Mouse (Mus musculus) cerebellum, adult 18-20 months (tissue): ENCODE data around the gene Ttll3.

Experiments used
- DNase-seq, 2 experiments: peaks; one replicate each; pipeline ENCODE4 v3.0.0; 2021

Ttll3 gene

GRCm38 (mm10) chr6:113426696-113427095 is 37.6 kb downstream of the Ttll3 start:
- DNase-seq, result no peak

- no peak for DNase-seq
These were observed 38.3 kb downstream of the Ttll3 start for GRCm38 (mm10) chr6:113427397-113427796.

DNA sequence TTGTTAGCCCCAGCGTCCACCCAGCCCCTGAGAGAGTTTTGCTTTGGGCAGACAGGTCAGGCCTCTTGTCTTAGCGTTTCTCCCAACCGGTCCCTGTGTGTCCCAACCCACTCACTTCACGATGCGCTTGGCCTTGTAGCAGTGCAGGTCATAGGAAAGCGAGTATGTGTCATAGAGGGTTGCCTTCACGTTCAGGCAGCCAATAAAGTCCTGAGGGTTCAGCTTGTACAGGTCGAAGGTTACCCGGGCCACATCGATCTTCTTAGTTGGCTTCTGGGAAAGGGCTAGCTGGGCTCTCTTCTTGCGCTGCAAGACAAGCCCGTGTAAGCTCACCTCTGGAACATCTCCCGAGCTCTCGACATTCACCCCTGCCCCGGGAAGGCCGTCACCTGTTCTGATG is 38.9 kb downstream of the Ttll3 start:
- no peak for DNase-seq

DNA sequence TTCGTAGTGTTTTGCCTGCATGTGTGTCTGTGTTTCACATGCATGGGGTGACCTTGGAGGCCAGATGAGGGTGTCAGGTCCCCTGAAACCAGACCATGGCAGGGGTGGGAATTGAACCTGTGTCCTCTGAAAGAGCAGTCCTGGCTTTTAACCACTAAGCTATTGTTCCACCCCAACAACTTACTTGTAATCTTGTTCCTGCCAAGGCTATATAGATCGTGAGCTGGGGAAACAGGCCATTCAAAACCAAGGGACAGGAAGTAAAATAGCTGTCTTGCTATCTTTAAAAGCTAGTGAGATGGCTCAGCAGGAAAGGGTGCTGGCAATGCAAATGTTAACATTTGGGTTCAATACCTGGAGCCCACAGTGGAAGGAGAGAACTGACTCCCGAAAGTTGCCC is 40.9 kb downstream of the Ttll3 start:
- no peak for DNase-seq

GRCm38 (mm10) chr6:113430846-113431245 is 41.8 kb downstream of the Ttll3 start:
- no peak for DNase-seq

DNA sequence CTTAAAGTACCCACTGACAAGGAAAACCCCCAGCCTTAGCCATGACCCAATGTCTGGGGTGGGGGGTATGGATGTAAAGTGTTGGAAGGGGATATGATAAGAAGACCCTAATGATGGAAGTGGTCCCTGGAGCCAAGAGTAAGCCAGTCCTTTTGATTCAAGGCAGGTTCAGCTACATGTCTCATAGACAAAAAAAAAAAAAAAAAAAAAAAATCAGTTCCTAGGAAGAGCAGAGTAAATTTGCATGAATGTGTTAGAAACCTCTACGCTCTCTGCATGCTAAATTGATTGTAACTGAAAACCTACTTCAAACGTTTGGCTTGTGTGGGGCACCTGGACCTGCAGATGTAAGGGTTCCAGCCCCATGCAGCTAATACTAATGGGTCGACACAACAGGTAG is 42.7 kb downstream of the Ttll3 start:
- DNase-seq, result no peak

GRCm38 (mm10) chr6:113433661-113434060 is 44.6 kb downstream of the Ttll3 start:
- no peak for DNase-seq

- no peak for DNase-seq
These were observed 45.6 kb downstream of the Ttll3 start for GRCm38 (mm10) chr6:113434691-113435090.

GRCm38 (mm10) chr6:113435664-113436205 is 46.7 kb downstream of the Ttll3 start, which contains the start of gene Cidec:
TSS of gene Cidec (minus strand) at chr6:113435760.
- no peak for DNase-seq

DNA sequence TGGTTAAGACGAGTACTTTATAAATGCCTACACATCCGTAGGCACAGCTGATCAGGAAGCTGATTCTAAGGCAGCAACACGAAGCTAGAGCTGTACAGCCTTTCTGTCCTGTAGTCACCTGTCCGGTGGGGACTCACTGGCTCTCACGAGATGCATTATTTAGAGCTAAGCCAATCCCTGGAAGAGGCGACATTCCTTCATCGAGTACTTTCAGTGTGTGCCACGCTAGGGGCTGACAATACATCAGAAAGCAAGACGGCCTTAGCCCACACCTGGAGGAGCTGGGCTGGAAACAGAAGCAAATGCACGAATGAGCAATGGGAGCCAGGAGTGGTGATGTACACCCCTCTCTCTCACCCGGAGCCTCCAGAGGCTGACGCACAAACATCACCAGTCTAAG is 48.1 kb downstream of the Ttll3 start:
- DNase-seq, result no peak

DNA sequence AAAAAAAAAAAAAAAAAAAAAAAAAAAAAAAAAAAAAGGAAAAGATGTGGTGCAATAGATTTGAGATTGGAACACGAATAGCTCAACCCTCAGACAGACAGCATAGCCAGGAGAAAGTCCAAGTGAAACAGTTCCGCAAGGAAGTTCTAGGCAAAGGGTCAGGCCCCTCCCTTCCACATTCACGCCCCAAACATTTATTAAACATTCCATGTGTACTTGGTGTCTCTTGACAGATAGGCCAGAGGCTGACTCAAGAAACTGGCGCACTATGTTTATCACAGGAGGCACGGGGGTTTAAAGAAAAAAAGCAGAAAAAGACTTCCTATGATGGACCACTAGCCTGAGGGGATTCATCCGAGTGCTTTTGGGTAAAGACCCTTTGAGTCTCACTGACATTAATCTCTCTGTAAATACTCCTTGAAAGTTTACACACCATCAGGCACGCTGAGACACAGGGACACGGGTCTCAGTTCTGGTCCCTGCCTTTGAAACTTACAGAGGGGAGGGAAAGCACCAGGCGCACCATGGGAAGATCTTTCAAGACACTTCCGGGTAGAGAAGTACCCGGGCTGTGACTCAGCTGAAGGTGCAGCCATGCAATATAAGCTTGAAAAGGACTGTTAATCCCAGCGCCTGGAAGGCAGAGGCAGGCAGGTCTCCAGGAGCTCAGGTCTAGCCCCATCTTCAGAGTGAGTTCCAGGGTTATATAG is 49.8 kb downstream of the Ttll3 start:
- DNase-seq, result no peak

DNA sequence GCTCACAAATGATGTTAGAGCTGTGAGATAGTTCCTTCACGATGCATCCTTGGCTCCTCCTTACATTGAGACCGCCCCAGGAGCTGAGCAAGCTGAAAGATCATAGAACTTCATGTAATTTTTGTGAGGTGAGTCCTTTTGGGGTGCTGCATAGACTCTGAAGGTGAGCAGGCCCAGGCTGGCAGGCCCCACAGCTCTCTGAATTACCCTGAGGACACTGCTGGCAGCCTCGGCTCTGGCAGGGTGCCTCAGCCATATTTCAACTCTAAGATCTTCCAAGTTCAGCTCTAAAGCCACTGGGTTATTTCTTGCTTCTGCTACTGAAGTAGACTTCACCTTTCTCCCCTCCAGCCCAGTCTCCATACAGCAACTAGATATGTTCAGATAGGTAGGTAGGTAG is 51.6 kb downstream of the Ttll3 start:
- no peak for DNase-seq

DNA sequence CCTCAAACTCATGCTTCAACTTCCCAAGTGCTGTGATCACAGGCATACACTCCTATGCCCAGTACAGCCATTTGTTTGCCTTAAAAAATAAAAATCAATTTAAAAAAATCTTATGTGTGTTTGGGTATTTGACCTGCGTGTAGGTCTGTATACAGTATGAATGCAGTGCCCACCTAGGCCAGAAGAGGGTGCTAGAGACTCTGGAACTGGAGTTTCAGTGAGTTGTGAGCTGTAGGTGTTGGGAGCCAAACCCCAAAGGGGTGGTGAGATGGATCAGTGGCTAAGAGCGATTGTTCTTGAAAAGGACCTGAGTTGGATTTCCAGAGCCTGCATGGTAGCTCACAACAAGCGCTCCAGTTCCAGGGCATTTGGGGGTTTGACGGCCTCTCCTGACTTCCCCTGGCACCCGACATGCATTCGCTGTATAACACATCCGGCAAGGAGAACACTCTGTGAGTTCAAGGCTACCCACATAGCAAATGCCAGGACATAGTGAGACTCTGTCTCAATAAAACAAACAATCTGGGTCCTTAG is 52.2 kb downstream of the Ttll3 start:
- peak; percentile 79 to 82 for DNase-seq

- no peak for DNase-seq
These were observed 53.0 kb downstream of the Ttll3 start for GRCm38 (mm10) chr6:113442087-113442441.

DNA sequence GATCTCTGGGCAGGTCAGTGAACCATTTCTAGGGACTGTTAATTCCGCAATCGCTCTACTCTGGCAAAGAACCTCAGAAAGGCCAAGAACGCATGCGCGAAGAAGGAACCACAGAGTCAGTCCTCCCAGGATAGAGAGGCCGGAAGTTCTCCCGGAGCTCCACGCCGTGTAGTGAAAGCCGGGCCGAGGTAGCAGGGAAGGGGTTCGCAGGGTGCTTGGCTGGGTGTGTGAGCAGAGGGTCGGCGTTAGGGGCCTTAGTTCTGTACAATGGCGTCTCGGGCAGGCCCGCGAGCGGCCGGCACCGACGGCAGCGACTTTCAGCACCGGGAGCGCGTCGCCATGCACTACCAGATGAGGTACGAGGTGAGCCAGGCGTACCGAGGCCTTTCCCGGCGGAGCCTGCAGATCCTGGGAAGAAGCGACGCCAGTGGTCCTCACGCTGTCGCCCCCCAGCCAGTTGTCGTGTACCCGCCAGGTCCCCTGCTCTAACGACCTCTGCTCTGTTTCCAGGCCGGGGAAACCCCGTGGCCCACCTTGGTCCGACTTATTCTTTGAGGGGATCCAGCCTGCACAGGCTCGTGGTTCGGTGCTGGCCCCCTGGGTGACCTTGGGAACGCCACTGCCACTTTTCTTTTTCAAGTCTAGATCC is 53.5 kb downstream of the Ttll3 start, which contains the start of gene Jagn1:
Gene Jagn1, plus strand, starts transcription at position 128 of the 649 bp plus-strand sequence.
- DNase-seq, result peak; percentile 91 to 92

DNA sequence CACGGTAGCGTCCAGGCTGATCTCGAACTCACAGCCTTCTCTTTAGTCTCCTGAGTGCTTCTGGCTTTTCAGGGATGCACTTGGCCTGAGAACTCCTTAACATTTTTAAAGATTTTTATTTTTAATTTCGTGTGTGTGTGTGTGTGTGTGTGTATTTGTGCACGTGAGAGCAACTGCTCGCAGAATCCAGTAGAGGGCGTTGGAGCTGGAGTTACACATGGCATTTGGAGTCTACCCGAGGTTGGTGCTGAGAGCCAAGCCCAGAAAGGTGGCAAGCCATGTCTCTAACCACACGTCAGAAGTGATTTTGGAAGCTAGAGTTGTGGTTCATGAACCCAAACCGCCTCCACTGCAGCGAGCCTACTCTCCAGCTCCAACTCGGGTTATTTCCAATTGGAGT is 54.0 kb downstream of the Ttll3 start:
- DNase-seq, result no peak

GRCm38 (mm10) chr6:113444207-113444965 is 55.3 kb downstream of the Ttll3 start:
- DNase-seq, result no peak

DNA sequence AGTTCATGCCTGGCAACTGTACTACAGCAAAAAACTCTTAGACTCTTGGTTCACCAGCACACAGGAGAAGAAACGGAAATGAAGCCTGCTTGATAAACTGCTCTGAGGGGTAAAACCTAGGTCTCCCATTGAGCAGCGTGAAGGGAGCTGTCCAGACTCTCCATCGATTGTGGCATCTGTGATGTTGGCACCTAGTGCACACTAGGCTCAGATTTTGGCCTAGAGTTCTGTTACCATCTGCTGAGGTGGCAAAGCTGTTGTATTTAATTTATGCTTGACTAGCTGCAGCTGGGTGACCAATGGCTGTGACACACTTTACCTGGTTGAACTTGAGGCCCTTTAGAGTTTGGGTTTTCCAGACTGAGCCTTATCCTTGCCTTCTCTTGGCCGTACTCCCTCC is 58.6 kb downstream of the Ttll3 start:
- DNase-seq, result peak; percentile 28 to 36

GRCm38 (mm10) chr6:113451839-113452238 is 62.8 kb downstream of the Ttll3 start:
- DNase-seq, result no peak

DNA sequence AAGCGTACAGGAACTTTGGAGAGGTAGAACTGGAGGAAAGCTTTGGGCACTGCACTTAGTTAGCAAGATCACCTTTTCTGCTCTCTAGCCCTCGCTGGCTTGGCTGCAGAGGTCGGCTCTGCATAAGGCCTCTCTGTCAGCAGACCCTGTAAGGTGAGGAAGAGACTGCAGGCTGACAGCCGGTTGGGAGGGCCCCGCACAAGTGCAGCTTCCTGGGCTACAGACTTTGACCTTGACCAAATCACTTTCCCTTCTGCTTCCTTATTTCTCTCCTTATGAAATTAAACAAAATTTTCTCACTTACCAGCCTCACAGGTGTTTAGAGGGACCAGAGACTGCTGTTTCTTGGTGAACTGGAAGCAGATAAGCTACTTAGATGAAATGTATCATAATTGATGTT is 65.9 kb downstream of the Ttll3 start:
- DNase-seq, result no peak

DNA sequence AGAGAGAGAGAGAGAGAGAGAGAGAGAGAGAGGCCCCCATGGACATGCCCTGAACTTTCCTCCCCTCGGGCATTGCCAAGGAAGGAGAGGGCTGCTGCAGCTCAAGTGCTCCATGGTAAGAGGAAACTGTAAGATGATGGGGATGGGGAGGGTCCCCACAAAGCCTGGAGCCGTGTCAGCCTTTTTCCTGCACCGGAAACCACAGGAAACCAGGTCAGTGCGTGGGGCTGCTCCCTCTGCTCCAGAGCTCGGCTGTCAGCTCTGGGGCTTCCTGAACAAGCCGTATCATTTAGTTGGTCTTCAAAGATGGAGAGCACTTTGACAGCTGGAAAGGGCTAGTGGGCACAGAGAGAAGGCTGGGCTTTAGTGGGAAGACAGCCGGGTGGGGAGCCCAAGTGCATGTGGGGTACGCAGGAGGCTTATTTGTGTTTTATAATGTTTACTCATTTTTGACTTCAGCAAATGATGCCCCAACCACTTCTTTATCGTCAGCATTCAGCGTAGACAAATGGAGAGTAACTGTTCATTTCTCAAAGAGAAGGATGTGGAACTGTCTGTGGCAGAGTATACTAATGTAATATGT is 69.0 kb downstream of the Ttll3 start, which contains the start of gene Il17re:
Gene Il17re, plus strand, starts transcription at position 533 of the 583 bp plus-strand sequence.
- no peak for DNase-seq

DNA sequence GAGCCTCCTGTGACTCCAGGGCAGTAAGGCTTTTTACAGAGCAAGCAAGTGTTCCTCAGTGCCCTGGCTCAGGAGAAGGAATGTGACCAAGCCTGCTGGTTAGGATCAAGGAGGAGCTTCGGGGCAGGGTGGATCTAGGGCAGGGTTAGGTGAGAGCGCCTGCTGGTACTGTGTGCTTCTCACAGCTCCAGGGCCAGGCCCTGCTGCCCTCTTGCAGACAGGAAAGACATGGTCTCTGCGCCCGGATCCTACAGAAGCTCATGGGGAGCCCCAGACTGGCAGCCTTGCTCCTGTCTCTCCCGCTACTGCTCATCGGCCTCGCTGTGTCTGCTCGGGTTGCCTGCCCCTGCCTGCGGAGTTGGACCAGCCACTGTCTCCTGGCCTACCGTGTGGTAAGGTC is 69.6 kb downstream of the Ttll3 start:
- peak; percentile 46 to 57 for DNase-seq

DNA sequence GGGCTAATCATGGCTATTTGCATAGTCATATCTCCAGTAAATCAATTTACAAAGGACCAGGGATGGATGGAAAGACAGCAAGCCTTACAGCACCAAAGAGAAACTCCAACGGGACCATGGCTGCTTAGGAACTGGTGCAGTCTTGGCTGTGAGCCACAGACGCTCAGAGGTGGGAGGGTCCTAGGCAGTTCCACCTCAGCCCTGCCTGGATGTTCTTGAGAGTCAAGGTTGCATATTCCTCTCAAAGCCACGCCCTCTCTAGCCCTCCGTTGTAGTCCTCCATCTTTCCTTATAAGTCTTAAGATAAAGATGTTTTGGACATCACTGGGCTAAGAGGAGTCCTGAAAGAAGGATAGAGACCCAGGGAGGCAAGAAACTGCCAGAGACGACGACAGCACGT is 75.0 kb downstream of the Ttll3 start:
- DNase-seq, result no peak
